Mouse (Mus musculus) liver, adult 10 weeks (tissue): ENCODE results near the gene Pole2. TPM values are rescaled to one million over a fixed set of nuclear protein-coding genes. Genes with fewer than 3 reads are reported as not detected.

Source experiments
- polyA plus RNA-seq: library from polyadenylated mRNA; stranded (reverse); fragments of 350-450 nt; fragmentation: Illumina TruSeq; extraction: RNeasy Lipid Tissue Mini Kit (QIAGEN cat#74804); gene quantifications from one replicate; pipeline ENCODE4 v1.2.3, GENCODE M21; 2014; ENCODE audit warnings: low read depth, low replicate concordance

Pole2 gene
- 0.85 TPM for polyA plus RNA-seq

GRCm38 (mm10) chr12:69227776-69228466, at the start of gene Pole2:
Gene Pole2, minus strand, starts transcription at chr12:69228195.

GRCm38 (mm10) chr12:69240876-69241275, 12.9 kb upstream of the Pole2 start, which contains the start of gene Klhdc1:
Gene Klhdc1, plus strand, starts transcription at chr12:69241176.

GRCm38 (mm10) chr12:69204052-69204833, 23.8 kb downstream of the Pole2 start, which contains the start of gene Gm49384:
Gene Gm49384, minus strand, starts transcription at chr12:69204267.

GRCm38 (mm10) chr12:69198164-69198535, 29.8 kb downstream of the Pole2 start, which contains the start of gene Dnaaf2:
Gene Dnaaf2, minus strand, starts transcription at chr12:69198429.

GRCm38 (mm10) chr12:69196444-69197377, 31.3 kb downstream of the Pole2 start, which contains the start of gene Gm49383:
Gene Gm49383, minus strand, starts transcription at chr12:69197104.

GRCm38 (mm10) chr12:69183583-69184308, 44.2 kb downstream of the Pole2 start, which contains the start of the genes Rpl36al and Mgat2:
Gene Rpl36al, minus strand, starts transcription at chr12:69184083.
Gene Mgat2, plus strand, starts transcription at chr12:69184157.

GRCm38 (mm10) chr12:69168461-69169106, 59.4 kb downstream of the Pole2 start, which contains the start of gene Lrr1:
Gene Lrr1, plus strand, starts transcription at chr12:69168814.

GRCm38 (mm10) chr12:69158765-69159577, 69.0 kb downstream of the Pole2 start, which contains the start of gene Rps29:
Gene Rps29, minus strand, starts transcription at chr12:69159186.

Other genes starting within 250 kb of the Pole2 start
- 27.2 TPM for gene Rps29, start 69.0 kb downstream of the Pole2 start, polyA plus RNA-seq
- gene Lrr1, start 59.4 kb downstream of the Pole2 start, polyA plus RNA-seq, result not detected
- 179 TPM for gene Rpl36al, start 44.1 kb downstream of the Pole2 start, polyA plus RNA-seq
- 53.9 TPM for gene Mgat2, start 44.0 kb downstream of the Pole2 start, polyA plus RNA-seq
- 1.7 TPM for gene Gm49383, start 31.1 kb downstream of the Pole2 start, polyA plus RNA-seq
- 0.77 TPM for gene Dnaaf2, start 29.8 kb downstream of the Pole2 start, polyA plus RNA-seq
- gene Gm49384, start 23.9 kb downstream of the Pole2 start, polyA plus RNA-seq, result 3.3 TPM
- gene Klhdc1, start 13.0 kb upstream of the Pole2 start, polyA plus RNA-seq, result 0.61 TPM
- gene Klhdc2, start 68.5 kb upstream of the Pole2 start, polyA plus RNA-seq, result 48.6 TPM
- gene Nemf, start 129.0 kb upstream of the Pole2 start, polyA plus RNA-seq, result 32.8 TPM
- 23.5 TPM for gene Arf6, start 144.0 kb upstream of the Pole2 start, polyA plus RNA-seq
- gene Gm9887, start 144.3 kb upstream of the Pole2 start, polyA plus RNA-seq, result not detected